Mouse (Mus musculus) liver, postnatal 0 days (tissue): Measurements from ENCODE around the gene P4ha2.
A peak's percentile ranks its signal among the peaks of the same experiment; 100 is the strongest.

ENCODE experiments used
- CTCF ChIP-seq: sonication (generic); IDR thresholded peaks from 2 replicates; pipeline ENCODE4 v1.5.1; 2016; ENCODE audit warnings: antibody characterized with exemption, low read depth
- EP300 ChIP-seq: IDR thresholded peaks from 2 replicates; pipeline ENCODE4 v1.6.1; 2016; ENCODE audit warnings: antibody characterized with exemption, low read depth, mild to moderate bottlenecking

DNA sequence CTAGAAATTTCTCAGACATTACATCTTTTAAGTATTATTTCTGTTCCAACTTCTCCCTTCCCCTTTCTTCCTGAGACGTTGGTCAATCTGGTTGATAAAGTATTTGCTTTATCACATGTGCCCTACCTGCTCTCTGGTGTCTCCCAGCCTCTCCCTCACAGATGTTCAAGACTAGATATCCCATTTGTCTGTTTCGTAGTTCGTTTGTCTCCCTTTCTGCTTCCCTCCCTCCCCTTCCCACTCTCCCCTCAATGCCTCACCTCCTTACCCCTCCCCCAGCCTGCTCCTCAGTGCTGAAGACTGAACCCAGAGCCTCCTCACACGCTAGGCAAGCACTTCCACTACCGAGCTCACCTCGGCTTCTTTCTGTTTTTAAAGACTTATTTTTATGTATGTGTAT lies 35.0 kb downstream of the P4ha2 start:
- TF ChIP-seq EP300 (peak; percentile 53; the same call in 1 of the 2 replicates), CTCF (no peak)
